Mouse (Mus musculus): Measurements from ENCODE around the gene Fry. TPM values are rescaled to one million over a fixed set of nuclear protein-coding genes. Genes with fewer than 3 reads are reported as not detected.

Gene Fry
- polyA plus RNA-seq, 1 experiment from 2014 or later, result 21.1 TPM

DNA sequence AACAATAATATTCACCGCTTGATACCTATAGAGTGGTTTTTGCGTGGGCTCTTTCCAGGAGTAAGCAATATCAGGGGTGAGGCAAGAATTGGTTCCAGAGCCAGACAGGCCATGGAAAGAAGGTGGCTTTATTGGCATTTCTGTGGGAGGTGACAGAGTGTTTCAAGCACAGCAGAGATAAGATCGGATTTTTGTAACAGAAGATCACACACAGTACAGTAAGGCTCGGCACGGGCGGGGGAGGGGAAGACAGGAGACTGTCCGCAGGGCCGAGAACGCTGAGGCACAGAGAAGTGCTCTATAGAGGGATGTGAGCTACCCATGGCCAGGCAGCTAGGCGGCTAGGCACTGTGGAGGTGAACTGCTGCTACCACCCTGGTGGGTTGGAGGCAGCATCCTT, 53.1 kb downstream of the Fry start:
- H3K9ac ChIP-seq (ENCODE audit: low read length), result no peak overlapping the region
- H3K4me3 ChIP-seq (ENCODE audit: low read depth, low read length), result no peak overlapping the region
- H3K9me3 ChIP-seq (ENCODE audit: control insufficient read depth, low read length), result no peaks in the 10 kb centered on the region
- WGBS, result 66% methylated on average over 10 of the region's 10 CpGs
- H3K4me1 ChIP-seq (ENCODE audit: control insufficient read depth, insufficient read depth, low read length), result no peaks in the 10 kb centered on the region
- H3K27me3 ChIP-seq (ENCODE audit: control insufficient read depth, insufficient read depth, low read length), result no peaks in the 10 kb centered on the region
- ATAC-seq (ENCODE audit: insufficient read depth, low FRiP score, low TSS enrichment) (no peak), DNase-seq (ENCODE audit: low spot score) (no peak)
- no peaks in the 10 kb centered on the region for H3K36me3 ChIP-seq (ENCODE audit: control insufficient read depth, insufficient read depth, low read length)
- H3K4me2 ChIP-seq (ENCODE audit: low read depth), result no peak overlapping the region
- H3K27ac ChIP-seq (ENCODE audit: low read depth, low read length), result no peak overlapping the region

DNA sequence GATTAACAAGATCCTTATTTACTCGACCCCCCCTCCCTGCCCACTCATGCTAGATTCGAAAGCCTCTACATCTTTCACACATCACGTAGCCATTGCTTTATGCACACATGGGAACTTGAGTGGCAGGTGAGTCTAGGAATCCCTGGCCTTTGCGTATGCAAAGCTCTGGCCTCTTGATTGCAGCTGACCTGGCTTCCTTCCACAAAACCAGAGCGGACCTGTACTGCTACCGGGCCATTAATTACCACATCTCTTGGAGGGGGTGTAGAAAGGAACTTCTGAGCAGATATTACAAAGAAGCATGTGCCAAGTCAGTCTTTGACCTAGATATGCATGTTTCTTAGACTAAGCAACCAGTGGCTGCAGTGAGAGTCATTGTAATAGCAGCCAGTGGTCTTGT, 55.4 kb downstream of the Fry start:
- DNase-seq (ENCODE audit: low spot score) (no peak), ATAC-seq (ENCODE audit: insufficient read depth, low FRiP score, low TSS enrichment) (no peak)
- no peaks in the 10 kb centered on the region for H3K36me3 ChIP-seq (ENCODE audit: control insufficient read depth, insufficient read depth, low read length)
- no peaks in the 10 kb centered on the region for H3K9me3 ChIP-seq (ENCODE audit: control insufficient read depth, low read length)
- no peaks in the 10 kb centered on the region for H3K4me1 ChIP-seq (ENCODE audit: control insufficient read depth, insufficient read depth, low read length)
- no peak overlapping the region for H3K4me3 ChIP-seq (ENCODE audit: low read depth, low read length)
- H3K9ac ChIP-seq (ENCODE audit: low read length), result no peak overlapping the region
- H3K4me2 ChIP-seq (ENCODE audit: low read depth), result no peak overlapping the region
- 86% methylated on average over 6 of the region's 6 CpGs for WGBS
- H3K27me3 ChIP-seq (ENCODE audit: control insufficient read depth, insufficient read depth, low read length), result no peaks in the 10 kb centered on the region
- no peak overlapping the region for H3K27ac ChIP-seq (ENCODE audit: low read depth, low read length)

DNA sequence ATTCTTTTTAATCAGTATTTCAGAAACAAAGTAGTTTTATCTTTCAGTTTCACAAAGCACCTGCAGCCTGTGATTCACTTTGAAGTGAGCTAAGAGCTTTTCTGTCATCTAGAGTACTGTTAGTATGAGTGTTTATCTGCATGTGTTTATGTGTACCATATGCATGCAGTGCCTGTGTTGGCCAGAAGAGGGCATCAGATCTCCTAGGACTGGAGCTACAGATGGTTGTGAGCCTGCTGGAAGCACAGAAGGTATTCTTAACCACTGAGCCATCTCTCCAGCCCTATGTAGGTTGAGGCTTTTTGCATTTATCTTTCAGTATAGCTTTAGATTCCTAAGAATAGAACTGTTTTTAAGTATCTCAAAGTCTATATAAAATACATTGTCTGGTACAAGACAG, 56.5 kb downstream of the Fry start:
- H3K36me3 ChIP-seq (ENCODE audit: control insufficient read depth, insufficient read depth, low read length), result no peaks in the 10 kb centered on the region
- no peaks in the 10 kb centered on the region for H3K27me3 ChIP-seq (ENCODE audit: control insufficient read depth, insufficient read depth, low read length)
- H3K4me1 ChIP-seq (ENCODE audit: control insufficient read depth, insufficient read depth, low read length), result no peaks in the 10 kb centered on the region
- DNase-seq (ENCODE audit: low spot score) (no peak), ATAC-seq (ENCODE audit: insufficient read depth, low FRiP score, low TSS enrichment) (no peak)
- no peak overlapping the region for H3K4me2 ChIP-seq (ENCODE audit: low read depth)
- no peaks in the 10 kb centered on the region for H3K9me3 ChIP-seq (ENCODE audit: control insufficient read depth, low read length)
- no peak overlapping the region for H3K4me3 ChIP-seq (ENCODE audit: low read depth, low read length)
- H3K27ac ChIP-seq (ENCODE audit: low read depth, low read length), result no peak overlapping the region
- no peak overlapping the region for H3K9ac ChIP-seq (ENCODE audit: low read length)

DNA sequence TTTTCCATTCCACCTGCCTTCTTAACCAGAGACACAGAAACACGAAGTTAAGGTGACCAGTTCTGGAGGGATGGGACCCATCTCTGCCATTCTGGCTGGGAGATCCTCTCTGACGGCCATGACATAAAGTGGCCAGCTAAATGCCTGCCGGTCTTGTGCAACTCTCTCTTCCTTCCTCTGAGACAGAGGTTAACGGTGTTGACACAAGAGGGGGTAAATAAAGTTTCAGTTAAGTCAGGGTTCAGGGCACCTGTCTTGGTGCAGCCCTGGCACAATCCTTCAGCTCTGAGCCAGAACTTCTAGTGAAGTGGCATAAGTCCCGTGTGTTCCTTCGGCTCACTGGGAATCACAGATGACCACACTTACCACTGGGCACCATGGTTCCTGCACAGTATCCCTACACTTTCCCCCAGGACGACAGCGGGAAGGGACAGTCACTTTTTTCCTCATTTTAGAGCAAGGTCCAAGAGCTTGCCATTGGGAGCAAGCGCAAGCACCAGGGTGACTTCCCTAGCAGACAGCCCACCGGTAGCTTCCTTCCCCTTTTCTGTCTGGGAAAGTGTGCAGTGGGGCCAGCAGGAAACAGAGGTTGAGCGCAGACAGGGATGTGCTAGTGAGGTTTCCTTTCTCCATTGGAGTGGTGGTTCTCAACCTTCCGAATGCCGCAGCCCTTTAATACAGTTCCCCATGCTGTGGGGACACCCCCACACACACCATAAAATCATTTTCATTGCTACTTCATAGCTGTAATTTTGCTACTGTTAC, 58.0 kb downstream of the Fry start:
- Histone ChIP-seq H3K4me2 (ENCODE audit: low read depth) (no peak overlapping the region), H3K27me3 (ENCODE audit: control insufficient read depth, insufficient read depth, low read length) (no peaks in the 10 kb centered on the region), H3K9ac (ENCODE audit: low read length) (no peak overlapping the region), H3K9me3 (ENCODE audit: control insufficient read depth, low read length) (no peaks in the 10 kb centered on the region), H3K4me3 (ENCODE audit: low read depth, low read length) (no peak overlapping the region), H3K27ac (ENCODE audit: low read depth, low read length) (no peak overlapping the region), H3K4me1 (ENCODE audit: control insufficient read depth, insufficient read depth, low read length) (no peaks in the 10 kb centered on the region), H3K36me3 (ENCODE audit: control insufficient read depth, insufficient read depth, low read length) (no peaks in the 10 kb centered on the region)
- 88% methylated on average over 13 of the region's 13 CpGs for WGBS
- ATAC-seq (ENCODE audit: insufficient read depth, low FRiP score, low TSS enrichment) (no peak), DNase-seq (ENCODE audit: low spot score) (no peak)

DNA sequence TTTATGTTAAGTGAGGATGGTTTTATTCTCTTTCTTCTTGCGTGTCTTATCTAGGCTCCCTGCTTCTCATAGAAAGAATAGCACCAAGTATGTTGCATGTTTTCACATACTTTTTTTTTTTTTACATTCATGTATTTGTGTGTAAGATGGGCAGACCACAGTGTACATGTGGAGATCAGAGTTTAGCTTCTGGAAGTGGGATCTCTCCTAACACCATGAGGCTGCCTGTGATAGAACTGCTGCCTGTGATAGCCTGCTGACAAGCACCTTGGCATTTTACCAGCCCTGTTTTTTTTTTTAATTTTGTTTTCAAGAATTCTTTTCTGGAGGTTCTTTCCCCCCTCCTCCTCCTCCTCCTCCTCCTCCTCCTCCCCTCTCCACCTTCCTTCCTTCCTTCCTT, 59.3 kb downstream of the Fry start:
- 88% methylated on average over 1 of the region's 1 CpGs for WGBS
- Histone ChIP-seq H3K4me1 (ENCODE audit: control insufficient read depth, insufficient read depth, low read length) (no peaks in the 10 kb centered on the region), H3K27ac (ENCODE audit: low read depth, low read length) (no peak overlapping the region), H3K9ac (ENCODE audit: low read length) (no peak overlapping the region), H3K27me3 (ENCODE audit: control insufficient read depth, insufficient read depth, low read length) (no peaks in the 10 kb centered on the region), H3K4me2 (ENCODE audit: low read depth) (no peak overlapping the region), H3K36me3 (ENCODE audit: control insufficient read depth, insufficient read depth, low read length) (no peaks in the 10 kb centered on the region), H3K9me3 (ENCODE audit: control insufficient read depth, low read length) (no peaks in the 10 kb centered on the region), H3K4me3 (ENCODE audit: low read depth, low read length) (no peak overlapping the region)
- ATAC-seq (ENCODE audit: insufficient read depth, low FRiP score, low TSS enrichment), result no peak
- DNase-seq (ENCODE audit: low spot score), result no peak

DNA sequence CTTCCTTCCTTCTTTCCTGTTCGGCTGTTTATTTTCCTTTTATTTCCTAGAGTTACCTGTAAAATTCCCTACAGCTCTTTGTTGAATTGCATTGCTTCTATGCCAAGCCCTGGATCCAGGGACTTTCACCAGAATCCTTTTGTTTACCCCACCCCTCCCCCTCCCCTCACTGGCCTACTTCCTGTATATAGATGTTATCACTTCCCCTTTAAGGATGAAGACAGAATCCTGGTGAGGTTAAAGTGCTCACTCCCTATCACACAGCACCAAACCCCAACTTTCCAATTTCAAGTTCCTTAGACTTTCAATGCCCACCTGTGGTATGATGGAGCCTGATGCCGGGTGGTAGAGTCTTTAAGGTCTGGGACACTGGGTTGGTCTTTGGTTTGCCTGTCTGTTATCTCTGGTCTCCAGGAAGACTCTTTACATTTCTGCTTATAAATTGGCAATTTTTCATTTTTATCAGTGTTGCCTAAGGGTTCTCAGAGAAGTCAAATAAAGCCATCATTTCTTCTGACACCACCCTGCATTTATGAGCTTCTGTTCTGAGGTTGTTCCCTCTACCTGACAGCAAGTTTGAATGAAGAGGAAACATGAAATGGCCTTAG, 59.9 kb downstream of the Fry start:
- 84% methylated on average over 1 of the region's 2 CpGs for WGBS
- Histone ChIP-seq H3K9me3 (ENCODE audit: control insufficient read depth, low read length) (no peaks in the 10 kb centered on the region), H3K4me3 (ENCODE audit: low read depth, low read length) (no peak overlapping the region), H3K4me2 (ENCODE audit: low read depth) (no peak overlapping the region), H3K4me1 (ENCODE audit: control insufficient read depth, insufficient read depth, low read length) (no peaks in the 10 kb centered on the region), H3K27me3 (ENCODE audit: control insufficient read depth, insufficient read depth, low read length) (no peaks in the 10 kb centered on the region), H3K9ac (ENCODE audit: low read length) (no peak overlapping the region), H3K36me3 (ENCODE audit: control insufficient read depth, insufficient read depth, low read length) (no peaks in the 10 kb centered on the region), H3K27ac (ENCODE audit: low read depth, low read length) (no peak overlapping the region)
- no peak for ATAC-seq (ENCODE audit: insufficient read depth, low FRiP score, low TSS enrichment)
- DNase-seq (ENCODE audit: low spot score), result no peak

DNA sequence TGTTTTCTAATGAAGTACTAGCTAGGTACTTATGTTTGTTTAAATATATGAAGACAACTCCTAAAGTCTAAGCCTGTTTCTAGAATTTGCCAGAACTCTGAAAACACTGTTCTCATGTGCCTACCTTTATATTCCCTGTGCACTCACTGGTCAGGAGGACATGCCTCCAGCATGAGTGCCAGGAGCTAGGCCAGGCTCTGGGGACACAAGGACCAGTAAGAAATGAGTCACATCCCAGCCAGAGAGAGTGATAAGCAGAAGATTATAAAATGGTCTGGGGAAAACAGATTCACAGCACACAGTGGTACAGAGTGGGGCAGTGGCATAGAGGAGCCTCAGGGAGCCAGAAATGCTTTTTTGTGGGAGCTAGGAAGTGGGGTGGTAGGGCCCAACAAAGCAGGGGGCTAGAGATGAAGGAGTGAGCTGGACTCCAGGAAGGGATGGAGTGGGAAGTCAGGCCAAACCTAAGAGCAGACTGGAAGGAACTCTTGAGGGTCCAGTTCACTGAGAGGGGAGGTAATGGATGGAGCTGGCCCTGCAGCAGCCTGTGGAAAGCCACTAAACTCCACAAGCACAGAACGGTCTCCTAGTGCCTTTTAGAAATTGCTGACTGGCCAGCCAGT, 62.7 kb downstream of the Fry start:
- Histone ChIP-seq H3K27ac (ENCODE audit: low read depth, low read length) (no peak overlapping the region), H3K4me3 (ENCODE audit: low read depth, low read length) (no peak overlapping the region), H3K9me3 (ENCODE audit: control insufficient read depth, low read length) (no peaks in the 10 kb centered on the region), H3K9ac (ENCODE audit: low read length) (no peak overlapping the region), H3K36me3 (ENCODE audit: control insufficient read depth, insufficient read depth, low read length) (no peaks in the 10 kb centered on the region), H3K27me3 (ENCODE audit: control insufficient read depth, insufficient read depth, low read length) (no peaks in the 10 kb centered on the region), H3K4me2 (ENCODE audit: low read depth) (no peak overlapping the region), H3K4me1 (ENCODE audit: control insufficient read depth, insufficient read depth, low read length) (no peaks in the 10 kb centered on the region)
- DNase-seq (ENCODE audit: low spot score) (no peak), ATAC-seq (ENCODE audit: insufficient read depth, low FRiP score, low TSS enrichment) (no peak)
- WGBS, result 74% methylated on average over 1 of the region's 1 CpGs

DNA sequence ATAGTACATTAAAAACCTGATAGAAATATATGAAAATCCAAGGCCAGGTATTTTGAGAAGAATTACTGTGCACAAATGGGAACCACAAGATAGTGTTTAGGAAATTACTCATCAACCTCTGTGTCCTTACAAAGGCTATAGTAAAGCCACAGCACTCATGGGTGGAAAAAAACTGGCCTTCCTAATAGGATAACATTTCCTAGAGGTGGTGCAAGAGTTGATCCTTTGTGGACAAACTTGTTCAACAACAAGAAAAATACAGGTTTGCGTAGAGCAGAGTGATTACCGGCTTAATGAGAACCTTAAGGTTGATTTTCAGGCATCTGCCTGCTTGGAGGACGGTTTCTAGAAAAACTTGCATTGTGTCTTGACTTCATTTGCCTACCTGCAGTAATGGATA, 66.5 kb downstream of the Fry start:
- 92% methylated on average over 3 of the region's 3 CpGs for WGBS
- ATAC-seq (ENCODE audit: insufficient read depth, low FRiP score, low TSS enrichment) (no peak), DNase-seq (ENCODE audit: low spot score) (no peak)

DNA sequence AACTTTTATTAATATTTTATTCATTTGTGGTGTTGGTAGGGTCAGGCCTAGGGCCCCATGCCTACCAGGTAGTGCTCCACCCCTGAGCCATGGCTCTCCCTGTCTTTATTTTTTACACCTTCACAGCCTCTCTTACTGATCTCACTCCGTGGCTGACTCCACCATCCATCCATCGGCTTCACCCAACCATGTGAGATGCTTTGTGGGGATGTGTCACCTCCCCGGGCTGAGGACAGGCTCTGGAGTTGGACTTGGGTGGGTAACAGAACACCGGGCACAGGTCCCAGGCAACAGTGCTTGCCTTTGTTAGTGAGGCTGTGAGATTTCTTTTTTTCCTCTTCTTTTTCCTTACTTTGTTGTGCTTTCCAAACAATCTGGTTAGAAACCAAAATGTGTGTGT, 67.7 kb downstream of the Fry start:
- Histone ChIP-seq H3K9me3 (ENCODE audit: control insufficient read depth, low read length) (no peaks in the 10 kb centered on the region), H3K4me3 (ENCODE audit: low read depth, low read length) (no peak overlapping the region), H3K27ac (ENCODE audit: low read depth, low read length) (no peak overlapping the region), H3K4me2 (ENCODE audit: low read depth) (no peak overlapping the region), H3K4me1 (ENCODE audit: control insufficient read depth, insufficient read depth, low read length) (no peaks in the 10 kb centered on the region), H3K36me3 (ENCODE audit: control insufficient read depth, insufficient read depth, low read length) (no peaks in the 10 kb centered on the region), H3K27me3 (ENCODE audit: control insufficient read depth, insufficient read depth, low read length) (no peaks in the 10 kb centered on the region), H3K9ac (ENCODE audit: low read length) (no peak overlapping the region)
- no peak for ATAC-seq (ENCODE audit: insufficient read depth, low FRiP score, low TSS enrichment)
- no peak for DNase-seq (ENCODE audit: low spot score)
- 82% methylated on average over 4 of the region's 4 CpGs for WGBS

More for the DNA sequence above, 66.5 kb downstream of the Fry start:
- no peaks in the 10 kb centered on the region for H3K4me1 ChIP-seq (ENCODE audit: control insufficient read depth, insufficient read depth, low read length)
- no peaks in the 10 kb centered on the region for H3K36me3 ChIP-seq (ENCODE audit: control insufficient read depth, insufficient read depth, low read length)
- H3K9me3 ChIP-seq (ENCODE audit: control insufficient read depth, low read length), result no peaks in the 10 kb centered on the region
- no peak overlapping the region for H3K9ac ChIP-seq (ENCODE audit: low read length)
- no peak overlapping the region for H3K4me3 ChIP-seq (ENCODE audit: low read depth, low read length)
- no peak overlapping the region for H3K4me2 ChIP-seq (ENCODE audit: low read depth)
- no peak overlapping the region for H3K27ac ChIP-seq (ENCODE audit: low read depth, low read length)
- no peaks in the 10 kb centered on the region for H3K27me3 ChIP-seq (ENCODE audit: control insufficient read depth, insufficient read depth, low read length)
